Mouse (Mus musculus) cerebellum, adult 9-11 months (tissue): ENCODE data around the gene Gcn1l1.
"Not testable (repeated sequence)": the region's sequence is repeated elsewhere in the genome, so short reads cannot be mapped to it uniquely, and the experiment has no call there.

ENCODE experiments used
- DNase-seq: peaks from one replicate; pipeline ENCODE4 v3.0.0; 2022

Gene Gcn1l1

DNA sequence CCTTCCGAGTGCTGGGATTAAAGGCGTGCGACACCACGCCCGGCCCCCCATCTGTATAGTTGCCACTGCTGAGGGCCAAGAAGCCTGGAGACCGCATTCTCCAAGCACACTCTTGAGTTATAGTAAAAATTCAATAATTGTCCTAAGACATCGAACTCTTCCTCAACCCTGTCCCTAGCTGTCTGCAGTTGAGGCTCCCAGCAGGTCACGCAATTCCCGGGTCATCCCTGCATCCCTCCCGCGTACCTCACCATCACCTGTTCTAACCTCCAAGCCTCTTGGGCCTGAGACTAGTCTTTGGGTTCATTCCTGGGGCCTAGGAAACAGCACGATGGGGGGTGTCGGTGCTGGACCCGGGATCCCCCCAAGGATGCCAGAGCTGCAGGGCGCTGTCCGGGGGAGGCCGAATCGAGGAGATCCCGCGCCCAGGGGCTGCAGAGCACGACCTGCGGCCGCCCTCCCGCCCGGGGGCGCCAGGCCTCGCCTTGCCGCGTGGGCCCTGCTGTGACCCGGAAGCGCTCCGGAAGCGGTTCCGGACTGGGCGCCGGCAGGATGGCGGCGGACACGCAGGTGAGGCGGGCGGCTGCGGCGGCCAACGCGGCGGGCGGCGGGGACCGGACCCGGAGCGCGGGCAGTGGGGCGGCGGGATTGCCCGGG, at the start of gene Gcn1l1:
Gene Gcn1l1, plus strand, starts transcription at position 518 of the 657 bp plus-strand sequence.
- peak; percentile 81 for DNase-seq

DNA sequence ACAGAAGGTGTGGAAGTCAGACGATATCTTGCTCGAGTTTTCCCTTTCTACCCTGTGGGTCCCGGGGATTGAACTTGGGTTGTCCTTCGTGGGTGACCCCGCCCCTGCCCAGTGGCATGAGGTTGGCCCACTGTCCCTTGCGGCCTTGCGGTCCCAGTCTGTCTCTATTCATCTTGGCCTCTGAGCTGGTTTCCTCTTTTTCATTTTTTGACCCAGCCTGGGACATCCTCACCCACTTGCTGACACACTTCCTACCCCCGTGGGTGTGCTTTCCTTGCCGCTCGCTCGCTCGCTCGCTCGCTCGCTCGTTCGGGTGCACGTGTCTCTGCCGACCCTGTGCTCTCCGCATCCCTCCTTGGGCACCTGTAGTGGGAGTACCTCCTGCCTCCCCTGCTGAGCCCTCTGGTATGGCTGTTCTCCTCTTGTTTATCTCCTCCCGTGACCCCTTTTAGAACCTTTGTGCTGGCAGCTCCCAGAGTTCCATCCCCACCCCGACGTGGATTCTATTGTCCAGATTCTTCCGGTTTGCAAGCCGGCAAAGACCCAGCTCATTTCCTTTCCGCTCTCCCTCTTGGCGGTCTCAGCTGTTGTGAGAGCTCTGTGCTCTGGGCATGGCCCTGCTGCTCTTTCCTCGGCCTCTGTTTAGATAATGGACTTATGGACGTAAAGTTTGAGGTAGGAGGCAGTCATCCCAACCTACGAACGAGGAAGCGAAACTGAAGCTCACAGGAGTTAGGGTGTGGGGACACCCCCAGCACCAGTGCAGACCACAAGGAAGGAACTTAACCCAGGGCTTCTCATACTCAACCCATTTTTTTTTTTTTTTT, 48.8 kb upstream of the Gcn1l1 start:
- DNase-seq, result no peak

DNA sequence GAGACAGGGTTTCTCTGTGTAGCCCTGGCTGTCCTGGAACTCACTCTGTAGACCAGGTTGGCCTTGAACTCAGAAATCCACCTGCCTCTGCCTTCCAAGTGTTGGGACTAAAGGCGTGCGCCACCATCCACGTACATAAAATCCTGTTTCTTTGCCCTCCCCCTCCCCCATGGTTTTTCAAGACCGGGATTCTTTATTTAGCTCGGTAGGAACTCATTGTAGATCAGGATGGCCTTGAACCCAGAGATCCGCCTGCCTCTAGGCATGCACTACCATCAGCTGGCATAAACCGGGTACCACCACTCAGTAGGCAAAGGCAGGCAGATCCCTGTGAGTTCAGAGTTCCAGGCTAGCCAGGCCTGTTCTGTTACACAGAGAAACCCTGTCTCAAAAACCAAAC, 48.1 kb upstream of the Gcn1l1 start:
- DNase-seq, result no peak

DNA sequence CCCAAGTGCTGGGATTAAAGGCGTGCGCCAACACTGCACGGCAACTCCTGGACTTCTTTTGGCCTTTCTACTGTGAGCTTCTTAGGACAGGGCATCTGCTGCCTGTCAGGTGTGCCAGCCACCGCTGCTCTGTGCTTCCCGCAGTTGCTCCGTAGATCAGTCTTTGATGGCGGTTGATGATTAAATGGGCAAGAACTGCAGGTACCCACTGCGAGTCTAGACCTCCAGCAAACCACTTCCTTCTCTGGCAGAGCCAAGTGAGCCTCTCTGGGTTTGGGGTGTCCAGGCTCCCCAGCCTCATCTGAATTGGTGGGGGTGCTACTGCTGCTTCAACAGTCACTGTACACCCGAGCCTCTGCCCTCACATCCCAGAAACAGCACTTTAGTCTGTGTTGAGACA, 47.6 kb upstream of the Gcn1l1 start:
- DNase-seq, result no peak

DNA sequence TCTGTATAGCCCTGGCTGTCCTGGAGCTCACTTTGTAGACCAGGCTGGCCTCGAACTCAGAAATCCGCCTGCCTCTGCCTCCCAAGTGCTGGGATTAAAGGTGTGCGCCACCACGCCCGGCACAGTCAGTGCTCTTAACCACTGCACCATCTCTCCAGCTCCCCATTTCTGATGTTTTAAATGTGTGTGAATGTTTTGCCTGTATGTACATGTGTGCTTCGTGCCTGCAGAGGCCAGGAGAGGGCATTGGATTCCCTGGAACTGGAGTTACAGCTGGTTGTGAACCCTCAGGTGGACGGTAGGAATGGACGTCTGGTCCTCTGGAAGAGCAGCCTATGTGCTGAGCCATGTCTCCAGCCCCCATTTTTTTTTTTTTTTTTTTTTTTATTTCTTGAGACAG, 46.8 kb upstream of the Gcn1l1 start:
- DNase-seq, result not testable (repeated sequence)

DNA sequence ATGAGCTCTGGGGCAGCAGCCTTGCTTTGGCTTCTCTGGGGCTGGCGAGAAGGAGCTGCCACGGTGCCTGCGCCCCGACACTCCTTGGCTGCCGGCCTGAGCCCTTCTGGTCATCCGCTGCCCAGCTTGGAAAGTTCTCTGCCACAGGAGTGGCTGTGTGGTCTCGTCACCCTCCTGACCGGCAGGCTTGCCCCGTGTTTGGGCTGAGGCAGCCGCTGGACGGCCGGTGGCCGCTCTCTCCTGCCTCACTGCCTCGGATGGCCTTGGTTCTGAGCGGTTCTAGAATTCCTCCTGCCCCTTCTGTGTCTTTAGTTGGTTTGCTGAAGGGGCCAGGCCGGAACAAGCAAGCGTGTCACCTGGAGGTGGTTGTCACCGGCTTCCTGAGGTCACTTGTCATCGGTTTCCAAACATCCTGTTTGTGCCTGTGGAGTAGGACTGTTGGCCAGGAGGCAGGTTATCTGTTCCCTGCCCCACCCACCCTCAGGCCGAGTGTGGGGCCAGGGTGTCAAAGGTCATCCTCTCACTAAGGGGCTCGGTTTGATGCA, 44.7 kb upstream of the Gcn1l1 start:
- DNase-seq, result peak; percentile 60

DNA sequence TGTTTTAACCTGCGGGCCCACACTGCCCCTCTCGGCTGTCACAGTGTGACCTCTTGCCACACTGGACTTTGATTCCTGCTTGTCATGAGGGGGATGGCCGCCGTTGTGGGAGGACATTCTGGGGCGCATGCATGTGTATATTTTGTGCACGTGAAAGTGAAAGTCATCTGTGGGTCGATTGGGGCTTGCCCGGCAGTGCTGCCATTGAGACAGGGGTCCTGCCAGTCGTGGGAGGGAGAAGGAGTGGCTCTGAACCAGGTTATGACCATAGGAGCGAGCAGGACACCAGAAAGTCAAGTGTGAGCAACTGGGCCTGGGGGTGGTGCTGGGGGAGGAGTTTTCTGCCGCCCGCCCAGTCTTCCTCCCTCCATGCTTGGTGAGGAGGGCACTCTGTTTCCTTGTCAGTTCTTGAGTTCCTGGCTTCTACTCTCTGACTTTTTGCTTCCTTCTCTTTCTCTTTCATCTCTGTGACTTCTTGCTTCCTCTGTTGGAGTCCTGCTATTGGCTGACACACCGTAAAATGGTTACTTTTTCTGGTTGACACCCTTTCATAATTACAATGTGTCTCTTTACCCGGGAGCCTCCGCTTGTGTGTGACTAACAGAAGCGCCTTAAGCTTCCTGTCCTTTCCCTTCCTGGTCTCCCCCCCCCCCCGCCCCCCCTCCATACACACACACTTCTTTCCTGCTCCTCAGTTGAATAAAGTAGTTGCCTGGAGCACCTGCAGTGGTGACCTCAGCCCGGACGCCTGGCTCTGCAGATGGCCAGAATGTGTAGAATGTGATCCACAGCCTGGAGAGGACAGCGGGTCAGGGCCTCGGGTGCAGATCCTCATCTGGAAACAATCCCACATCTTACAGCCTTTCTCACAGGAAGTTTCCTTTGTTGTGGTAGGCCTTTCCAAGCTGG, 43.2 kb upstream of the Gcn1l1 start:
- DNase-seq, result no peak

DNA sequence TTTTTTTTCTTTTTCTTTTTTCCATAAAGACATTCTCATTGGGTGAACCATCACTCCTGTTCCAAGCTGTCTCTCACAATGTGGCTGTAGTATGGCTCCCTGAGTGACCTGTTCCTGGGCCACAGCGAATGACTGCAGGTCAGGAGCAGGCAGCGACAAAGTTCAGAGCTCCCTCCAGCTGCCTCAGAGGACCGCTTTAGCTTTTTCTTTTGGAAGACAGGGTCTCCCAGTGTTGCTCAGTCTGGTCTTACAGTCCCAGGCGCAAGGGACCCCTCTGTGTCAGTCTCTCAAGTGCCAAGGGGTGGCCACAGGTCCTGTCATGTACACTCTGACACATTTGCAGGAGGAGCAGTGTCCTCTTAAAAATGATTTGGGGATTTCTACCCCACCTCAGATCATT, 42.5 kb upstream of the Gcn1l1 start:
- DNase-seq, result no peak

DNA sequence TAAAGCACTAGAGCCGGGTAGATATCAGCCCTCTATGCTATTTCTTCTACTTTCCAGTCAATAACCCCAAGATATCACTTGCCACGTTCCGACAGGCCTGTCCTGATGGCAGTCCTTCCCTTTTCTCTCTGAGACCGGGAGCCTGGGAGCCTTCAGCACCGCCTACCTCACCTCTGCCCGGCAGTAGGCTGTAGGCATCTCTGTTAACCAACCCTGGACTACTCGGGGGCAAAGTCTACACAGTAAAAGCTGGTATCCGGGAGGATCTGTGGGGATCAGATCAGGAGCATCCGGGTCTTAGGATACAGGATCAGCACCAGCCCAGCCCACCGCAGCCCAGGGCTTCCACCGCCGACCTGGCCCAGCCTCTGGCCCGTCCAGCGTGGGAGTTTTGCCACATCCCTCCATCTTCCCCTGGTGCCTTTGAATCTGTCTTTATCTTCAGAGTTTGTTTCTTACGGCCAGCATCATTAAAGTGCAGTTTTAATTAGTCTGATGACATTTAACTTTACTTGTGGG, 42.0 kb upstream of the Gcn1l1 start:
- no peak for DNase-seq

DNA sequence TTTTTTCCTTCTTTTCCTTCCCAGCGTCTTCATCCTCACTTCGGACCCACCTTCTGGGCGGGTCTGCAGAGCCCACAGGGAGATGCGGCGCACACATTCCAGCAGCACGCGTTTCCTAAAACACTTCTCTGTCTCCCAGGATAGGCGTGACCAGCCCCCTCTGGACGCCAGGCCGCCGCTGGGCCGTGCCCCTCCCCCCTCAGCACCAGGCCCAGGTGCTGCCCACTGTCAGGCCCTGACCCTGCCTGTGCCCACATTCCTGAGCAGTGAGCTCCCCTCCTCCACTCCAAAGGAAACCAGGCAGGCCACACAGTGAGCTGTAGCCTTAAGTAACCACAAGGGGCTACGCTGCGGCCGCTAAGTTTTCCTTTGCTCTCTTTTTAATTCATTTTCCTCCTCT, 41.1 kb upstream of the Gcn1l1 start:
- DNase-seq, result no peak

DNA sequence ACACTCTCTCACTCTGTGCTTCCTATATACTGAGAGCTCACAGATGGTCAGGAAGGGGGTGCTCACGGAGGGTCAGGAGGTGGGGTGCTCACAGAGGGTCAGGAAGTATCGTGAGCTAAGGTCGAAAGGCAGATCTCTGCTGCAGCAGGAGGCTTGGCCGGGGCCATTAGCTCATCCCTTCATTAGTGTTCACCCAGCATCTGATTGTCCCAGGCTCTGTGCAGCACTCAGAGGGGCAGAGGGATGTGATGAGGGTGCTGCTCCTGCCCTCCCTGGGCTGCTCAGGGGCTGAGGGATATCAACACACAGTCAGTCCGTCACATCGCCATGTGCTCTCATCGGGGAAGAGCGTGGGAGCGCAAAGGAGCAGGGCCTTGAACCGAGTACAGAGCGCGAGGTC, 40.6 kb upstream of the Gcn1l1 start:
- DNase-seq, result no peak

DNA sequence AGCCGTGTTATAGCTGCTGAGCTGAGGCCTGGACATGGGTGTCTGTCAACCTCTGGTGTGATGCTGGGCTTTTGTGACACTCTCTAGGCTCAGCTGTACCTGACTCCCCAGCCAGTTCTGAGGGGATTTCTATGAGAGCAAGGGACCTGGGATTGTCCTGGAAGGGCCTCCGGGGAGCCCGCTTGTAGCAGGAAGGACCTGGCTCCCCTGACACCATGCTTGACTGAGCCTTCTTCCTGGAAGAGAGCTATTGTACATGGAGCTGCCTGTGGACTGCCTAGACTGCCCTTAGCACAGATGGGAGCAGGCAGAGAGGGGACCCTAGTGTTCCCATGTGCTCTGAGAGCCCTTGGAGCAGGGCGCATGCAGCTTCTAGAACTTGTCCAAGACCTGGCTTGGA, 39.6 kb upstream of the Gcn1l1 start:
- no peak for DNase-seq

DNA sequence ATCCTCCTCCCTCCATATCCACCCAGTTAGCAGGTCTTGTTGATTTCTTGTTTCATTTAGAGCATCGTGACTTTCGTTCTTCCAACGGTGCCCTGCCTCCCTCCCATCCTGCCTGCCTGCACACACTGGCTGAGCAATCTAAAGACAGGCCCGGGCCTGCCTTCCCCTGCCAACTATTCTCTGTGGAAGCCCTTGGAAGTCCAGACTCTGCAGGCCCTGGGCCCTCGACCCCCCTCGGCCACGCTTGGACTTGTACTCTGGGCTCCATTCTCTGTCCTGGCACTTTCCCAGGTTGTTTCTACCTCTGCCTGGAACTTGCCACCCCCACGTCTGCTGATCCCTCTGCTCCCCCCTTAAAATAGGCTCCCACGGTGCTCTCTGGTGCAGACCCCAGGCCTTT, 39.1 kb upstream of the Gcn1l1 start:
- DNase-seq, result peak; percentile 60

DNA sequence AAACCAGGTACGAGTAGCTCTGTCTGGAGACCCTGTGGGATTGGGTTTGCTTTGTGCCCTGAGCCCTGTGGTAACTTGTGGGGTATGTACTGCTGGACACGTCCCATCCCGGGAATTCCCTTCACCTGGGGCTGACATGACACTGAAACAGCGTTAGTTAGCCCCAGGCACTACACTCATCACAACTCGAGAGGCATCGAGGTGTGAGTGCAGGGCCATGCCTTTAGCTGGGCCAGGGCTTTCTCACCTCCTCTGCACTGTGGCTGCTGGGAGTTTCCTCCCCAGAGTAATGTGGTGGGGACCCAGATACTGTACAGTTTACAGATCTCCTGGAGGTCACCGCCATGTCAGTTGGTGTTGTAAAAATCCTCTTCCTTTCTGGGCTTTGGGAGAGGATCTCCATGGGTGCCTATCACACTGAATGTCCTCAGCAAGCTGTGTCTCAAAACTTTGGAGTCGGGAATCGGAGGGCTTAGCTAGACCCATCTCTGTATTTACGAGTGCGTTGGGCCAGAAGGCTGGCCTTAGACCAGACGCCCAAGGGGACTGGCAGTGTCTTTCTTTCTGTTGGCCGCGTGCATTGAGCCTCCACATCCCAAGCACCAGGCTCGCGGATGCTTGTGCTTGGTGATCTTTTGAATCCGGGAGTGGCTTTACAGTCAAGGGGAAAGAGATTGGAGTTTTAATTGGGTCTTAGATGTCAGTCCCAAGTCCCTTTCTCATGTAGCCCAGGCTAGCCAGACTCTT, 38.4 kb upstream of the Gcn1l1 start:
- DNase-seq, result no peak

DNA sequence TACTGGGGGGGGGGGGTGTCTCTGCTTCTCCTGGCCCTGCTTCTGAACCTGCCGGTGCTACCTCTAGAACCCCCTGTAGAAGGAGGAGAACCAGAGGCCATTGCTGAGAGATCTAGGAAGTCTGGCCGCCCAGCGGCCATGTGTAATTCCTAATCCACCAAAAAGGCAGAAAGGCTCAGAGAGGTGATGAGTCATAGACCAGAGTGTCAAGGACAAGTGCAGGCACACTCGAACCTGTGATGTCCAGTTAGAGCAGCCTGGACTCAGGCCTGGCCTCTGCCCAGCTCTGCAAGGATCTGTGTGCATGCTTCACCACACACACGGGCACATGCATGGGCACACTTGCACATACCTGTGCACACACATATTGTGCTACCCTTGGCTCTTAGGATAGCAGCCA, 36.9 kb upstream of the Gcn1l1 start:
- DNase-seq, result no peak

DNA sequence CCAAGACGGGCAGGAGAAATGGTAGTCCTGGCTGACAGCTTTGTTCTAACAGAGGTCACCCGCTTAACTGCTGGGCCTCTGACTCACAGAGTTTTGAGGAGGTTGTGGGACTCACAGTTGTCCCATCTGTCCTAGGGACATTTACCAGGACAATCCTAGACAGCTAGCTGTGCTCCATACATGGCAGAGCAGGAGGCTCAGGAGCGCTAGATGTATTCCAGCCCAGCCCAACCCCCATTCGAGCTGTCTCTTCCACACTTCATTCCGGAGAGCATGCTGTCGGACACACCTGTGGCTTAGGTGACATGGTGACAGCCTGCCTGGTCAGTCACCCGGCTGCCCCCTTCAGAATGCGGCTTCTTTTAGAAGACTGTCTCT, 35.7 kb upstream of the Gcn1l1 start:
- peak; percentile 70 for DNase-seq

DNA sequence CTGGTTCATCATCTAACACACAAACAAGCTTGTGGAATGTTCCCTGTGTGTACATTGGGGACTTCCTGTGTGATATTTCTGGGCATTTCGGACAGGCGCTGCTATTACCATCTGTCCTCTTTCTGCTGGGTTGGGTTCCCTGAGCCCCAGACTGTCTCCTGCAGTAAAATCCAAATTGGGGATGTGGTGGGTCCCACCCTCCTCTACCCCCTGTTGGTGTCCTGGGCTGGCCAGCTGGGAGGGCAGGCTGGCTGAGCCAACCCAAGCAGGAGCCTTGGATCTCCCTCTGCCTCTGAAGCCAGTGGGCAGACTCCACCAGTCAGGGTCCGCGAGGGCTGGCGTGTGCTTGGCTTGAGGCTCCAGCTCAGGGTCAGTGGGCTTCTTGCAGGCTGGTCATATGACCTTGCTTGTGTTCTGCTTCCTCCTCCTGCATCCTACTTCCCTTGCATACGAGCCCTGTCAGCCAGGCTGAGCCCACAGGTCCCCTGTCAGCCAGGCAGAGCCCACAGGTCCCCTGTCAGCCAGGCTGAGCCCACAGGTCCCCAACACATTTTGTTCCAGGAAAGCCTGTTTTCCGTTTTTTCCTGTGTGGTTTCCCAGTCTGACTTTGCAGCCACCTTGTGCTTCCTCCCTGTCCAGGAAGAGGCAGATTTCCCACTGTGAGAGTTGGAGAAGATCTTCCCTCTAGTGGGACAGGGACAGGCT, 35.2 kb upstream of the Gcn1l1 start:
- DNase-seq, result peak; percentile 76

DNA sequence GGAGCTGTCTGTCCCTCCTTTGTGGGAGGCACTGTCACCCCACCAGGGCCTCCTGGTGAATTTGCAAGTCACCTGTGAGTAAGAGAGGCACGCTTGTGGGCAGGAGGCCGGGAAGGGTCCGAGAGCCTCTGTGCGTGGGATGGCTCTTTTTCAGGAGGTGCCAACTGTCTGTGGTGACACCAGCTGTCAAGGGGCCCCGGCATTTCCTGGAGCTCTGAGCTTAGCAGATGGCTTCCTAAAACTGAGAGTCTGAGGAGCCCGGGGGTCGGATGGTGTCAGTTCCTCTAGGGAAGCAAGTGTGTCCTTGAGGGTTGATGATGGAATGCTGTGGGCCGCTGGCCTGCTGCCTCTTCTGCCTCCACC, 34.6 kb upstream of the Gcn1l1 start:
- peak; percentile 97 for DNase-seq

DNA sequence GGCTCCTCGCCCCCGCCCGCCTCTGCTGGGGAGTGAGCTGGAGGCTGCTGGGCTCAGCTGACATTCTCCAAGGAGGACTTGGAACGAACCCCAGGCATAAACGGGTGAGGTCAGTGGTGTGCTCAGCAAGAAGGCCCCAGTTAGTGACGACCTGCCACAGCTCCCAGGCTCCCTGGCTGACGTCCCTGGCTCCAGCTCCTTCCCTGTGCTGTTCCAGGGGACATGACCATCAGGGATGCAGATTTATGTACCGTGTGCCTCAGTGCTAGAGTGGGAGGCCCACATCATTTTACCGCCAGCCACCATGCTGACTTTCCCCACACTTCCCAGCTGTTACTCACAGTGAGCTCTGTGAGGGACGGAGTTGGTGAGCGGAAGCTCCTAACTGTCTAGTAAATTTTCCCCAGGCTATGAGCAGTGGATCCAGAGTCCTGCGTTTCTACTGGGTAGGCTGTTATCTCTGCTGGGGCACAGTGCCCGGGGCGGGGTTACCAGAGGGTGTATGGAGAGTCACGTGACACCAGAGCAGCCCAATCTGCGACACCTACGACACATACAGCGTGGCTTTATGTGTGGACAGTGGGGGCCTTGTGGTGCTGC, 33.3 kb upstream of the Gcn1l1 start:
- peak; percentile 91 for DNase-seq

DNA sequence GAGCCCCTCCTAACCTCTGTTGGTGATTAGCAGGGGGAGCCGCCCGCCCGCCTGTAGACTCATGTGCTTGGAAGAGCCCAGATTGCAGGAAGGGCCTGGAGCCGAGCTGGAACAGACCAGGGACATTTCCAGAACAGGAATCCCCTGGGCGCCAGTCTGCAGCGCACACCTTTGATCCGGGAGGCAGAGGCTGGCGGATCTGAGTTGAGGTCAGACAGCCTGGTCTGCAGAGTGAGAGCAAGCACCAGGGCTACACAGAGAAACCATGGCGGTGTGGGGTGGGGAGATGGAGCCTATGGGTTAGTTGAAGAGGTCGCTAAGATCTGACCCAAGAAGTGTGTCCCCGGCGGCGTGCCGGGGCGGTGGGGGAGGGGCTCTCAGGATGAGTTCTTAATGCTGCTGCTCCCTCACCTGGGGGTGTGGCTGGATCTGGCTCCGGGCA, 30.7 kb upstream of the Gcn1l1 start:
- DNase-seq, result peak; percentile 57

DNA sequence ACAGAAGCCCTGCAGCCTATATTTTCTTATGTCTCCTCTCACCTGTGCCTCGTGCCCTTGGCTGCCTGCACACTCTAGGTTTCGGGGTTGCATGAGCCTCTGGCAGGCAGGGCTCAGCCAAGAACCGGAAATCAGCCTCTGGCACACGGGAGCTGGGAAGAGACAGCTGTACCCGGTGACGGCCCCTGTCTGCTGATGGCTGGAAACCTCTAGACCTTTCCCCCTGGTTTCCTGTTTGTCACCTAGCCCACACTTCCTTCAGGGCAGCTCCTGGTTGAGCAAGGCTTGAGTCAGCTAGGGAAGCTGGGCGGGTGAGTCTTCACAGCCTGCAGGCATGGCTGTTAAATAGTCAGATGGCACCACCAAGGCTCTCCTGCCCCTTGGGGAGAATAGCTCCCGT, 30.2 kb upstream of the Gcn1l1 start:
- DNase-seq, result no peak
